Mouse (Mus musculus) ovary, adult 18-20 months (tissue): ENCODE data around the gene Pcbp4.
A peak's percentile ranks its signal among the peaks of the same experiment; 100 is the strongest.

Source experiments
- DNase-seq: peaks from one replicate; pipeline ENCODE4 v3.0.0; 2022; ENCODE audit warnings: low spot score, mixed read lengths

Gene Pcbp4

DNA sequence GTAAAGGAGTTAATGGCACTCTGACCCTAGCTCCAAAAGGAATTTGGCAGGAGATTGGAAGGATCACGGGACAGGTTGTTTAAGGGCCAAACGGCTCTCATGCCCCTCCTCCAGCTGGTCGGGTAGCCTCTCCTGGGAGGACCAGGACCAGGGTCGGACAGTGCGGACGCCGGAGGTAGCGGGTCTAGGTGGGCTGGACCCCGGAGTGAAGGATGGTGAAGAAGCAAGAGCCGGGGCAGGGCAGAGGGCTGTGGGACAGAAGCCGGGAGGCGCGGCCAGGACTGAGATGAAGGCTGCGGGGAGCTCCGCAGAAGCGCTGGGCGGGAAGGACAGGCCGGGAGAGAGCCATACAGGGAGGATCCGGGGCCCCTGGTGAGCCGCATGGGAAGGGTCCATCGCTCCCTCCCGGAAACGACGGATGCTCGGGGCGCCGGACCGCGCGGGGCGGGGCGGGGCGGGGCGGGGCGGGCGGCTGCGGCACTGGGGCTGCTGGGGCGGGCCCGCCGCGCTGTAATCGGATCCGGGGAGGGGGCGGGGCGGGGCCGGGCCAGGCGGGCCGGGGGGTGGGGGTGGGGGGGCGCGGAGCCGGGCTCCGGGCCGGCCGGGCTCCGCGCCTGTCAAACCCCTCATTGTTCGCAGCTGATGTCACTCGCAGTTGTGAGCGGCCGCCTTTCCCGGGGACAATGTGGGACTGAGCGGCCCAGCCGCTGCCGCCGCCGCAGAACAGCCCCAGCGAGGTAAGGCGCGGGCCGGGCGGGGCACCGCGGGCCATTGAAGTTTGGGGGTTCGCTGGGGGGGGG lies at the start of gene Pcbp4:
Gene Pcbp4 (plus strand): TSS at position 21 of the 800 bp plus-strand sequence.
- no peak for DNase-seq

GRCm38 (mm10) chr9:106405275-106405674 lies 47.8 kb upstream of the Pcbp4 start:
- no peak for DNase-seq

GRCm38 (mm10) chr9:106406443-106407078 lies 46.5 kb upstream of the Pcbp4 start:
- DNase-seq: no peak

GRCm38 (mm10) chr9:106409096-106409495 lies 44.0 kb upstream of the Pcbp4 start:
- DNase-seq: no peak

- DNase-seq: no peak
Measured at GRCm38 (mm10) chr9:106410086-106410650, 42.9 kb upstream of the Pcbp4 start.

- DNase-seq: no peak
Measured at GRCm38 (mm10) chr9:106411091-106411594, 41.9 kb upstream of the Pcbp4 start.

GRCm38 (mm10) chr9:106411729-106412128 lies 41.4 kb upstream of the Pcbp4 start:
- no peak for DNase-seq

GRCm38 (mm10) chr9:106412210-106412609 lies 40.9 kb upstream of the Pcbp4 start:
- no peak for DNase-seq

DNA sequence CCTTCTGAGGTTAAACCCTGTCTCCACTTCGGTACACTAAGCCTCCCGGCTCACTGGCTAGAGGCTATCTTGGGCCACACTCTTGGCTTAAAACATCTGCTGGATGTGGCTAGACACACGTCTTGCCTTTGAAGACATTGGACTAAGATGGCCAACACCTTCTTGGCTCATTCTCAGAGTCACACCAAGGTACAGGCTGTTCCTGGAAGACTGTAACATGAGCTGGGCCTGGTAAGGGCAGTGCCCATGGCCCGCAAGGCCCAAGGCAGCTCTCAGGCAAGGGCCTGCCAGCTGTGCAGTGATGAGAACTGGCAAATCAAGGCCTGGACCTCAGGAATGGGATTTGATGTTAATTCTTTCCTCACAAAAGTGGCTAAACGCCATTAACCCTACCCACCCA lies 39.5 kb upstream of the Pcbp4 start:
- DNase-seq: no peak

- DNase-seq: no peak
Measured at GRCm38 (mm10) chr9:106416826-106417225, 36.3 kb upstream of the Pcbp4 start.

GRCm38 (mm10) chr9:106417841-106418625 lies 35.1 kb upstream of the Pcbp4 start:
- peak; percentile 83 for DNase-seq

DNA sequence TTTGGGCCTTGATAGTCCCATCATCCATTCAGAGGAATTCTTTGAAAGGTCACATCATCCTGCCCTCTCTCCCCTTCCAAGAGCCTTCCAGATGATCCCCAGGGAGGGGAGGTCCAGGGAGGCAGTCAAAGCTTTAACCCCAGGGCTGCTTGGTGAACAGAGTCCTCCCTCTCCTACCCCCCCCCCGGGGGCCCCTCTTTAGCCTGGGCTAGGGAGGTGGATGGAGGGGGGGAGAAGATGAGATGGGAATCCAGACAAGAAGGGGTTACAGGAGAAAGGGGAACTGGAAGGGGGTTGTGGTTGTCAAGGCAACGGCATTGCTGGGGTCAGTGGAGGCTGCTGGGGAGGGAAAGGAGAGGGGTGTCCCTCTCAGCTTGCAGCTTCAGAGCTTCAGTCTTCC lies 32.5 kb upstream of the Pcbp4 start:
- DNase-seq: no peak

GRCm38 (mm10) chr9:106421033-106421864 lies 31.8 kb upstream of the Pcbp4 start:
- DNase-seq: no peak

GRCm38 (mm10) chr9:106421865-106422160 lies 31.3 kb upstream of the Pcbp4 start:
- peak; percentile 63 for DNase-seq

DNA sequence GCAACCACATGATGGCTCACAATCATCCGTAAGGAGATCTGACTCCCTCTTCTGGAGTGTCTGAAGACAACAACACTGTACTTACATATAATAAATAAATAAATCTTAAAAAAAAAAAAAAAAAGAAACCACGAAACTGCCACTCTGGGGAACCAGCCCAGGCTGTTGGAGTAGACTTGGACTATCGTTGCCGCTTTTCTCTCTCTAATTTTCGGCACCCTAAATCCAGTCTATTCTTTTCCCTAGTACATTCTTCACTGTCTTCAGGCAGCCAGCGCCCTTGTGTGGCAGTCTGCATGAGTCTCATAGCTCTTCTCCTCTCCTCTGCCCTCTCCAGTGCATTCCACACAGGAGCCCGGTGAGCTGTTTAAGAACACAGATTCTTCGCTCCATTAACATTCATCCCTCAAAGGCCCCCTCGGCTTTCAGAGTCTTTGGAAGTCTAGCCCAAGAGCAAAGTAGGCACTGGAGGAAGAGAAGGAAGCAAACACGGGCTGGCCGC lies 24.3 kb upstream of the Pcbp4 start:
- DNase-seq: no peak

GRCm38 (mm10) chr9:106429221-106430014 lies 23.7 kb upstream of the Pcbp4 start, which contains the start of gene Rpl29:
Rpl29 (plus strand) TSS chr9:106429454.
- DNase-seq: peak; percentile 89

DNA sequence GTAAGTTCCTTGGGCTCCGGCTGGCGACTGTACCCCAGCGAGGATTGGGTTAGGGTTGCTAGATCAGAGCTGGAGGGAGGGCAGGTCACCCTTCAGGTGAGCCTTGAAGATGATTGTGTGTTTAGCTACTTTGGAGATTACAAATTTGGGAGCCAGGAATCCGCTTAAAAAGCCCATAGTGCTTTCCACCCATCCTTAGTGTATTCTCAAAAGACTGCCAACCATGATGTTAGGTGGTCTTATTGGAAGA lies 23.2 kb upstream of the Pcbp4 start:
- DNase-seq: no peak

DNA sequence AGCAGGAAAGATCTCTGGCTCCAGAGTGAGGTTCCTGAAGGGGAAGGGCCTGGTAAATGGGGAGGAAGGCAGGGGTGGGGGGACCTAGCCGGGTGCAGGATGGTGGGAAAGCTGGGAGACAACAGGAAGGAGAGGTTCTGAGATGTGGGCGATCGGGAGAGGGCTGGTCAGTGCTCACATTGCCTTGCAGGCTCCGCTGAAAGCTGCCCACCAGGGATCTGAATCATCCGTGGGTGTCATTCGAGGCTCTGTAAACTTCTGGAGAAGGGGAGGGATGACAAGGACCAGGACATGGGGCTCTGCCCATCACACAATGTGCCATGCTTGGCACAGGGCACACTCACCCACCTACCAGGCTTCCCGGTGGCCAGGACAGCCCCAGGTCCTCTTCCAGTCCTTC lies 19.7 kb upstream of the Pcbp4 start:
- no peak for DNase-seq

DNA sequence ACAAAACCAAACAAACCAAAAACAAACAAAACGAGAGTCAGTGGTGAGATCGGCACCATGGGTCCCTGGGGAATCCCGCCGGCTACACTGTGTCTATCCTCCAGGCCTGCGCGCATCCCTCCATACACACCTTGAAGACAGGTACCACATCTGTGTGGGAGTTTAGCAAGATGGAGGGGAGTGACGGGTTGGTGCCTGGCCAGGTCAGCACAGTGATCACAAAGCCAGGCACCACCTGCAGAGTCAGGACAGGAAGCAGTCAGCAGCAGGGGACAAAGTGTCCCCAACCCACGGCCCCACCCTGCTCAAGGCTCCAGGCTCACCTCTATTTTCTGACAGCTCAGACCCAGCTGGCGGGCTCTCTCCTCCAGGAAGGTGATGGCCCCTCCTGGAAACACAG lies 16.5 kb upstream of the Pcbp4 start:
- DNase-seq: no peak

GRCm38 (mm10) chr9:106442680-106443079 lies 10.4 kb upstream of the Pcbp4 start:
- DNase-seq: no peak

DNA sequence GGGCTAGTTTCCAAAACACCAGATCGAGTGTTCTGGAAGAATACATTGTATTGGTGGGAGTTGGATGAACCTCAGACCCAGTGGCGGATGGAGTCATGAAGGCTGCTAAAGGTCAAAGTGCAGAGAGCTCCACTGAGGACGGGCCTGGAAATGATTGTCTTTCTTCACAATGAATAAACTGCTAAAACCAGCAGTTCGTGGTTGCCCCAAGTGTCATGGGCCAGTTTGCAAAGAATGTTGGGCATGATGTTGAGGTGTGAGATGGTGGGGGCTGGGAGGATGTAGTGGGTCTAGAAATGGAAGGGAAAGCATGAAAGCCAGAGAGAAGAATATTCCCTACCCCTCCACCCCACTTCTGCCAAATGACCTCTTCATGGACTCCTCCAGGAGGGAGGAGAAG lies 8.3 kb upstream of the Pcbp4 start:
- DNase-seq: no peak
